Mouse (Mus musculus) left cerebral cortex, adult 2 months (tissue): ENCODE measurements around the gene Cmtm2a. TPM values are rescaled to one million over a fixed set of nuclear protein-coding genes. Genes with fewer than 3 reads are reported as not detected.
"Not testable (repeated sequence)": the region's sequence is repeated elsewhere in the genome, so short reads cannot be mapped to it uniquely, and the experiment has no call there.

Source experiments
- DNase-seq, 2 experiments: peaks; one replicate each; pipeline ENCODE4 v3.0.0; 2021 to 2022; ENCODE audit warnings: low spot score in 2 of 2, mixed read lengths in 1 of 2; ENCODE audit errors: extremely low spot score in 1 of 2
- H3K27ac ChIP-seq: fragments of 200-600 bp; 2 replicates; pipeline ENCODE4 v1.8.1; 2022
- H3K4me3 ChIP-seq: fragments of 200-600 bp; 2 replicates; pipeline ENCODE4 v1.8.1; 2022
- CTCF ChIP-seq: fragments of 200-600 bp; IDR thresholded peaks from 2 replicates; pipeline ENCODE4 v1.8.1; 2022; ENCODE audit warnings: antibody characterized with exemption, mild to moderate bottlenecking, moderate library complexity
- intact Hi-C: fragments of 180-260 bp; cut with DNase I; formaldehyde crosslinking; loops from one replicate; pipeline ENCODE4 v1.15.1; 2025
- total RNA-seq, 2 experiments: library from RNA; stranded (reverse); gene quantifications; 2 replicates each; pipeline ENCODE4 v1.2.3; 2021

The Cmtm2a gene
- total RNA-seq, 2 experiments from 2014 or later: not detected

DNA sequence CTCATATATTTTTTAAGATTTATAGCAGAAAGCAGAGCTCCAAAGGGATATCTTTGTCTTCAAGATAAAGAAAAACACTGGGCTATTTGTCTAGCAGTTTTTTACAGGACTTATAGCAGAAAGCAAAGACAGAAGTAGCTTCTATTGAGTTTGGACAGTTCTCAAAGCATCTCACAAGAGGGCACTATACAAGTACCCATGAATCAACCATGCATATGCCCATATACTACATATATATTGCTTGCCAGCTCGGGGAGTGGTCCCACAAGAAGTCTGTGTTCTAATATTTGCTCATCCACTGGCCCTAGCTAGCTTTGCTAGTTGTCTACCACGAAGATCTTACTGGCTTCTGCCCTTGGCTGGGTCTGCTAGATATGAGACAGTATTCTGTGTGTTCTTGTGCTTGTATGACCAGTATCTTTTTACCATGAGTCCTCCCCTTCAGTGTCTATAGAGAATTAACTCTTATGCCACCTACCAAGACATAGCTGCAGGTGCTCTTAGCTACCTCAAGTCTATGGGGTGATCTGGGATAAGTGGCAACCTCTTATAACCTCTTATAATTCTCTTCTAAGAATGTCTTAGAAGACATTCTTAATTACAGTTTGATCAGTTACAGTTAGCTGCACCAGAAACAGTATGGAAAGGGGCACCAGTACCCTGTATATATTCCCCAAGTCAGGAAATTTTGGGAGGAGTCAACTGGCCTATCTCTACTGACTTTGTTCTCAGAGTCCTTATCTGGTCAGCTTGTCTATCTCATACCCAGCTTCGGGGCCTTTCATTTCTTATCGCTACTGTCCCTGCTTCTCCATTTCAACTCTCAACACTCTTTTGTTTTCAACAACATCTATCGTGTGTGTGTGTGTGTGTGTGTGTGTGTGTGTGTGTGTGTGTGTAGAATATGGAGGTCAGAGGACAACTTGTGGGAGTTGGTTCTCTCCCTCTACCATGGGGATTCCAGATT lies 40.0 kb upstream of the Cmtm2a start:
- intact Hi-C loops: no loop called here
- DNase-seq: no peak
- no peak; the same call in none of the 2 replicates for TF ChIP-seq CTCF
- no peak overlapping the region for H3K27ac ChIP-seq
- no peak overlapping the region for H3K4me3 ChIP-seq

DNA sequence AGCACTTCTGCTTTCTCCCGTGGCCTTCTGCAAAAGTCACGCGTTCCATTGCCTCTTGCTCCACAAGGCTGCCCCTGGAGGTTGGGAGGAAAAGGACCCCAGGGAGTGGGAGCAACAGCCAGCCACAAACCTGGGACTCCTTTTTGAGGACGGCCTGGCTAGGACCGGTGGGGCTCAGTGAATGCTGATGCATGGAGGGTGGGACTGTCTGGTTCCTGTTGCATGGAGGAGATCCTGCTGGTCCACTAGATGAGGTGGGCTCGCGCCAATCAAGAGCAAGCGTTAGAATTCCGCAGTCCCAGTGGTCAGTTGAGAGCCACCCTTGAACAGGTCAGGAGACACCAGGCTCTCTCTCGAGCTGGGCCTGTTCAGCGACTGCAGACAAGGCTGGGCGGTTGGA lies 28.9 kb upstream of the Cmtm2a start, which contains the start of gene Cmtm2b:
Cmtm2b (plus strand) TSS at position 301 of the 400 bp plus-strand sequence.
- intact Hi-C loops, H3K4me3 ChIP-seq, H3K27ac ChIP-seq, DNase-seq: not testable (repeated sequence)

GRCm38 (mm10) chr8:104321267-104321666 lies 28.3 kb upstream of the Cmtm2a start, which contains the start of gene Gm11020:
Gm11020 (plus strand) TSS chr8:104321567.
- intact Hi-C loops, H3K27ac ChIP-seq, DNase-seq, H3K4me3 ChIP-seq: not testable (repeated sequence)

GRCm38 (mm10) chr8:104313311-104313710 lies 20.3 kb upstream of the Cmtm2a start:
- H3K27ac ChIP-seq: no peak overlapping the region
- H3K4me3 ChIP-seq: no peak overlapping the region
- peak; percentile 34 for TF ChIP-seq CTCF
- intact Hi-C loops: loop anchor here (2.0 kb wide), 1 partner anchor 27 kb away; no protein-coding TSS in a partner anchor
- DNase-seq: no peak

DNA sequence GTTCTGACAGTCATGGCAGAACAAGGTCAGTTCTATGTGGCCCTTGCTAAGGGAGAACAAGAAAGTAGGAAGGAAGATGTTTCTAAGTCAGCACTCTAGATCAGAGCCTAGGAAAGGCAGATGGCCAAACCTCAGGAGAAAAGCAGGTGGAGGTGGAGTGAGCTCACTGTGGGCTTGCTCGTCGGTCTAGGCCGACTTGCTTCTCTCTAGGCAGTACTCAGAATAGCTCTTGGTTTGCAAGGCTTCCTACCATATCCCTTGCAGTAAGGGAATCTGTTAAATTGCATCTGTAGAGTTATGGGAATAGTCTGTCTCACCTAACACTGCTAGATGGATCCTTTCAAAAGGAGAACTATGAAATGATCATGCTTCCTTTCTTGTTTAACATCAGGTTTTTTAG lies 19.0 kb upstream of the Cmtm2a start:
- H3K4me3 ChIP-seq, H3K27ac ChIP-seq, DNase-seq: not testable (repeated sequence)
- intact Hi-C loops: loop anchor here (2.0 kb wide), 1 partner anchor 29 kb away; no protein-coding TSS in a partner anchor

GRCm38 (mm10) chr8:104309441-104310155 lies 16.6 kb upstream of the Cmtm2a start, which contains the start of the genes Gm45711 and Cmtm1:
Gm45711 (minus strand) TSS chr8:104310081.
Cmtm1 (minus strand) TSS chr8:104310145.
- H3K27ac ChIP-seq, intact Hi-C loops, H3K4me3 ChIP-seq: not testable (repeated sequence)
- DNase-seq: peak in 1 of 2 experiments; percentile 13

- DNase-seq, intact Hi-C loops, H3K27ac ChIP-seq, H3K4me3 ChIP-seq: not testable (repeated sequence)
Observed at GRCm38 (mm10) chr8:104308341-104308740, 15.4 kb upstream of the Cmtm2a start.

GRCm38 (mm10) chr8:104304962-104305361 lies 12.0 kb upstream of the Cmtm2a start:
- Histone ChIP-seq H3K4me3 (no peak overlapping the region), H3K27ac (no peak overlapping the region)
- DNase-seq: no peak
- intact Hi-C loops: no loop called here
- TF ChIP-seq CTCF: no peak

DNA sequence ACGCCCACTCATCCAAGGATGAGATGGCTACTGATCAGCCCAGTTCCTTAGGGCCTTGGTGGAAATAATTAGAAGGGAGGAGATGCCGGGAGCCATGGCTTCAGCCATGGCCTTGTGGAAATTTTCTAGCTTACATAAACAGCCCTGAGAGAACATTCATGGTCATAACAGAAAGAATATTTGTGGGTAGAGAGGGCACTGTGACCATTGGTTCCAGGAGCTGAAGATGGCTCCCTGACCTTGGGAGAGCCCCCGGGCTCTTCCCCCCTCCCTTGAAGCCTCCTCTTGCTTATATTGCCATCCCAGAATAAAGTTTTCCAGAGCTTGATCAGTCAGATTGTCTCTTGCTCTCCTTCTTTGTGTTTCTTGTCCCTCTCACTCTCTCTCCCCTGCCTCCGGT lies 9.6 kb upstream of the Cmtm2a start:
- H3K4me3 ChIP-seq, H3K27ac ChIP-seq, intact Hi-C loops, DNase-seq: not testable (repeated sequence)

DNA sequence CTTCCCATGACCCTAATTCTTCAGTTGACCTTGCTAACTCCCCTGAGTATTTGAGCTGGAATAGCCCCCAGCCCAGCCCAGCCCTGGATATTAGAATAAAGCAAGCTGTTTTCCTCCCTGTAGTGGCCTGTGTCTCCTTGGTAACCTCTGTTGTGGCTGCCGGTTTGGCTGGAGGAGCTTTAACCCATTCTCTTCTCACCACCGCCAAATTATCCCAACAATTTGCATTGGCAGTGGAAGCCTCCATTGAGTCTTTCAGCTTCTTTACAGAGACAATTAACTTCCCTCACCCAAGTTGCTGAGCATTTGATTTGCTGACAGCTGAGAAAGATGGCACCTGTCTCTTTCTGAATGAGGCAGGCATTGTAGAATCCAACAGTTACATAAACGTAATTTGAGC lies 8.6 kb upstream of the Cmtm2a start:
- DNase-seq, intact Hi-C loops, H3K4me3 ChIP-seq, H3K27ac ChIP-seq: not testable (repeated sequence)

GRCm38 (mm10) chr8:104294396-104294795 lies 1.4 kb upstream of the Cmtm2a start:
- no peak for TF ChIP-seq CTCF
- no peak overlapping the region for H3K4me3 ChIP-seq
- intact Hi-C loops: no loop called here
- no peak for DNase-seq
- no peak overlapping the region for H3K27ac ChIP-seq

DNA sequence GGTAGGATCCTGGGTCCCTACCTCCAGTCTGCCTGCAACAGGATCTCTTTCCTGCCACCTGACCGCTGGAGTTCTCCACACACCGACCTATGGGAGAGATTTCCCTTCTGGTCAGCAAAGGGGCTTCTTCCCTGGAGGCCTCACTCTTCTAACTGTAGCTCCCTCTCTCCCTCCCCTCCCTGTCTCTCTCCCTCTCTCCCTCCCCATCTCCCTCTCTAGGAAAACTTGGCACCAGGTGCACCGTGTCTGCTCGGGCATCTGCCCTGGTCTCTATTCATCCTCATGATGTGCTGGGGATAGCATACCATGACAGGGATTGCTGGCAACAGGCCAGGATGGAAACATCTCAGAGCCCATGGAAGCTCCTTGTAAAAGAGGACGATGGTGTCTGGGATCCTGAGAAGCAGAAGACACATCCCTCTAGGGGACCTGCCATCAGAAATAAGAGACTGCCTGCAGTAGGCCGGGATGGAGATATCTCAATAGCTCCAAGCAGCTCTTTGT lies 24.0 kb downstream of the Cmtm2a start:
- no peak overlapping the region for H3K4me3 ChIP-seq
- no peak for TF ChIP-seq CTCF
- DNase-seq: no peak
- intact Hi-C loops: no loop called here
- H3K27ac ChIP-seq: no peak overlapping the region
